Mouse (Mus musculus) lung, postnatal 14 days (tissue): Measurements from ENCODE around the gene Gm10715.
"Not testable (repeated sequence)": the region's sequence is repeated elsewhere in the genome, so short reads cannot be mapped to it uniquely, and the experiment has no call there.

Source experiments
- DNase-seq: peaks from one replicate; pipeline ENCODE4 v3.0.0; 2021

Gene Gm10715

GRCm38 (mm10) chr9:3025653-3026052 lies 11.0 kb upstream of the Gm10715 start:
- peak; percentile 64 for DNase-seq

GRCm38 (mm10) chr9:3026136-3026535 lies 10.5 kb upstream of the Gm10715 start:
- DNase-seq, result not testable (repeated sequence)

DNA sequence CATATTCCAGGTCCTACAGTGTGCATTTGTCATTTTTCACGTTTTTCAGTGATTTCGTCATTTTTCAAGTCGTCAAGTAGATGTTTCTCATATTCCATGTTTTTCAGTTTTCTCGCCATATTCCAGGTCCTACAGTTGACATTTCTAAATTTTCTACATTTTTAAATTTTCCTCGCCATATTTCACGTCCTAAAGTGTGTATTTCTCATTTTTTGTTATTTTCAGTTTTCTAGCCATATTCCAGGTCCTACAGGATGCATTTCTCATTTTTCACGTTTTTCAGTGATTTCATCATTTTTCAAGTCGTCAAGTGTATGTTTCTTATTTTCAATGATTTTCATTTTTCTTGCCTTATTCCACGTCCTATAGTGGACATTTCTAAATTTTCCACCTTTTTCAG lies 9.9 kb upstream of the Gm10715 start:
- DNase-seq, result not testable (repeated sequence)

GRCm38 (mm10) chr9:3027200-3027599 lies 9.5 kb upstream of the Gm10715 start:
- DNase-seq, result not testable (repeated sequence)

GRCm38 (mm10) chr9:3029276-3030000 lies 7.2 kb upstream of the Gm10715 start:
- DNase-seq, result peak; percentile 23

GRCm38 (mm10) chr9:3030677-3031318 lies 5.9 kb upstream of the Gm10715 start:
- not testable (repeated sequence) for DNase-seq

DNA sequence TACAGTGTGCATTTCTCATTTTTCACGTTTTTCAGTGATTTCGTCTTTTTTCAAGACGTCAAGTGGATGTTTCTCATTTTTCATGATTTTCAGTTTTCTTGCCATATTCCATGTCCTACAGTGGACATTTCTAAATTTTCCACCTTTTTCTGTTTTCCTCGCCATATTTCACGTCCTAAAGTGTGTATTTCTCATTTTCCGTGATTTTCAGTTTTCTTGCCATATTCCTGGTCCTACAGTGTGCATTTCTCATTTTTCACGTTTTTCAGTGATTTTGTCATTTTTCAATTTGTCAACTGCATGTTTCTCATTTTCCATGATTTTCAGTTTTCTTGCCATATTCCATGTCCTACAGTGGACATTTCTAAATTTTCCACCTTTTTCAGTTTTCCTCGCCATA lies 2.4 kb upstream of the Gm10715 start, which contains the start of gene Gm17535:
Gene Gm17535, plus strand, starts transcription at position 301 of the 400 bp plus-strand sequence.
- DNase-seq, result not testable (repeated sequence)

GRCm38 (mm10) chr9:3038161-3038560 lies 1.5 kb downstream of the Gm10715 start:
- not testable (repeated sequence) for DNase-seq
